Mouse (Mus musculus) lung, postnatal 36 days (tissue): ENCODE data around the gene Olfr1000.
"Not testable (repeated sequence)": the region's sequence is repeated elsewhere in the genome, so short reads cannot be mapped to it uniquely, and the experiment has no call there.

Experiments used
- DNase-seq: peaks from one replicate; pipeline ENCODE4 v3.0.0; 2022; ENCODE audit warnings: mixed read lengths

The Olfr1000 gene

DNA sequence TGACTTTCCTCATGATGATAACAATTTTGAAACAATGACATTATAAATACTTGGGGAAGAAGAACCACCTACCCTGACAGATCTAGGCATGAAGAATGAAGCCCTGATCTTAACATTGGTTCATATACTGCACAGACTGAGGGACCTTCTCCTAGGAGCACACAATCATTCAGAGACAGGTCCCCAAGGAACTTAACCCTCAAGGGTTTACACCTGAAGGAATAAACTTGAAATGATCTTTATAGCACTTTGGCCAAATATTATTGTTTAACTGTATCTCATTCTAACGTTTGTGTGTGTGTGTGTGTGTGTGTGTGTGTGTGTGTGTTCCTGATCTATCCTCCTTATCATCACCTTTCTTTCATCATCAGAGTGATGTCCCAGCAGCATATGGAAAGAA lies at the start of gene Olfr1000:
Gene Olfr1000, minus strand, starts transcription at position 101 of the 400 bp plus-strand sequence.
- DNase-seq: no peak

DNA sequence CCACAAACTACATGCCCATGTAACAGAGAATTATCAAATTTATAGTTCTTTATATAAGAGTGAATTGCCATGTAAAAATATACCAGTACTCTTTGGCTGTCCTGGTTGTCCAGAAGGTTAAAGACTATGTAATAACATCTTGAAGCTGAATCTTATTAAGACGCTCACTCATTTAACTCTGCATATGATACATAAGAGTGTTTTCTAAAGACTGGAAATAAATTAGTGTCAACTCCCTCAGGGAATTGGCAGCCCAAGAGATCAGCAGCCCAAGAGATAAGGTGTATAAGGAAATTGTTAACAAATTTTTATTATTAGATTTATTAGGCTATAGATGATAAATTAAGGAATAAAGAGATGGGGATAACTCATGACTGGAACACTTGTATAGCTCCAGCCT lies 38.9 kb upstream of the Olfr1000 start, which contains the start of gene Olfr1002:
Gene Olfr1002, minus strand, starts transcription at position 101 of the 400 bp plus-strand sequence.
- DNase-seq: no peak

DNA sequence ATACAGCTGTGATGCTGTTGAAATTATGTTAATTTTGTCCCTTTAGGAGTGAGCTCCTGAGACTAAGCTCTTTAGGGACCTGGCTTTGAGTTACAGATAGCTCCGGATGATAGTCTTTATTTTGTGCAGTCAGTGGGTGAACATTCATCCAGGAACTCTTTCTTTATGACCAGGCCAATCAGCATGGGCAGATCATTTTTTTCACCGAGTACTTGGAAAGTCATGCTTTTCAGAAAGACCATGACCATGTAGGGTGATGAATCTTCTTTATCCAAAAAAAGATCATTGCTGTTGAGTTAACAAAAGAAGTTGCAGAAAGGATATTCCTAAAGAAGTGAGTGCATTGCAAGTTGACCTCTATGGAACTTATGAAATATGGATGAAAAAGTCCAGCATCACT lies 23.1 kb downstream of the Olfr1000 start, which contains the start of gene Olfr998:
Gene Olfr998, plus strand, starts transcription at position 301 of the 400 bp plus-strand sequence.
- not testable (repeated sequence) for DNase-seq

DNA sequence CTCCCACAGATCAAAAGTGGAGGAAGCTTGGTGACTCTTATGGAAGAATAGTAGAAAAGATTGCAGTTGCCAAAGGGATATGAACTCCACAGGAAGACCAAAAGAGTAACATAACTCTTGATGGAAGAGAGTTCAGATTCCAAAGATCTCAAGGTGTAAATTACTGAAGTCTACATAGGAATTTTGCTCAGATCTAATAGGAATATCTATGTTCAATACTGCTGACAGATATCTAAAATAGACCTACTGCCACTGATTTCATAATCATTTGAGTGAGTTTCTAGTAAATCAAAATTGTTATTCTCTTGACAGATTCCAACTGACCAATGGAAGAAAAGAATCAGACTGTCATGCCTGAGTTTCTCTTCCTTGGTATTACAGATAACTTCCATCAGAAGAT lies 32.8 kb downstream of the Olfr1000 start, which contains the start of gene Olfr996:
Gene Olfr996, plus strand, starts transcription at position 301 of the 400 bp plus-strand sequence.
- DNase-seq: no peak

DNA sequence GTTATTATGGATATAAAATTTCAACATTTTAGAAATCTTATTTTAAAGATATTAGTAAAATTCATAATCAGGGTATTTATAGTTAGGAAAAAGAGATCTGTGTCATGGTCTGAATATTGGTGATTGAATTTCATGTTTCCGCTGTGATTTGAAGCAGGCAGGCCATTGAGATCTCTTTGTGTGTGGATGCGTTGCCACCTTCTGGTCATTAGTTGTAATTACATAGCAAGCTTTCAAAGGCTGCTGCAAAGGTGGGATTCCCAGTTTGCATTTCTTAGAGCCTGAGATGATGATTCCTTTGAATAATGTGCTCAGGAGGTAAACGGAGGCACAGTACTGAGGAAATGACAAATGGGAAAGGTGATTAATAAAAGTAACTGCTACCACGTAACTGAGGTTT lies 50.5 kb downstream of the Olfr1000 start:
- peak; percentile 63 for DNase-seq

DNA sequence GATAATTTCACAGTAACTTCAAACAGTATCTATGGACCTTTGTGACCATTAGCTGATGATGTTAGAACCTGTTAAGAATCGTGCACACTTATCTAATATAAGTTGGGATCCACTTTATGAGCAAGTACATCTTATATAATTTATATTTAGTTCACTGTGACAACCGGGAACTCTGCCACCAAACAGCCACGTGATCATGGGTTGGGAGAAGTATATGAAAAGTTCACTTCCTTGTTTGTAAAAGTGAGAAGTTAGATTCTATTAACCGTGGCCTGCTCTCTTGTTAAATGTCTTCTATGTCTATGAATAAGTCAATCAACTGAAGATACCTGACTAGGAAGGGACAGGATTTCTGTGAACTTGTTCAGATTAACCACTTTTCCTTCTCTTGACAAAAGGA lies 51.5 kb downstream of the Olfr1000 start:
- DNase-seq: peak; percentile 35
